ENCODE assay signal across 8 mouse cellular contexts in the genomic region with DNA sequence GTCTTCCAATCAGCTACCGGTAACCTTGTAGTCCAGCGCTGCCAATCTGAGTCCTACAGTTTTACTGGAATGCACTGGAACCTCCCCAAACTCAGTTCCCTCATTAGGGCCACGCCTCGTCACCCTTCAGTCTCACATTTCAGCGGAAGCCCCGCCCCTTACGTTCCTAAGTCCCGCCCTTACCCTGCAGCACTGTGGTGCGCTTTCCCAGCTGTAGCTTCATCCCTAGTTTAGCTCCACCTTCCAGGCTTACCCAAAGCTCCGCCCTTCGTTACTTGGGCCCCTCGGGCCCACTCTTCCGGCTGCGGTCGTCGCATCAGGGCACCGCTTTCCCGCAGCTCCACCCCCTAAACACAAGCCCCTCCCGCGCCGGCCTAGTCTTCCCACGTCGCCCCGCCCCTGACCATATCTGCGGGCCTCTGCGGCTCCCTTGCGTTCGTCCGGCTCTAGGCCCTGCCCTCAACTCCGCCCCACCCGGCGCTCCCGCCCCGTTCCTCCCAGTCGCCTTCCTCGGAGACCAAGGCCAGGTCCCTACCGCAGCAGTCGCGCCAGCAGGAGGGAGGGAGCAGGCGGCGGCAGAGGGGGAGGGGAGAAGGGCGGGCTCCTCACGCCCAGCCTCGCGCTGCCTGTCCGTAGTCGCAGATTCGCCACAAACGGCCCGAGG. TPM values are rescaled to one million over a fixed set of nuclear protein-coding genes. Genes with fewer than 3 reads are reported as not detected.
DNase-seq lines count a peak whose midpoint lies in the region; ATAC-seq lines count a peak whose summit lies in the region.

No protein-coding gene starts in this region.

- ATAC-seq in megakaryocyte progenitor cell, adult 5-6 weeks (replicated peaks; ENCODE audit: poor library complexity), result peak; percentile 76

- DNase-seq in adipocyte (ENCODE audit: low spot score), result peak; percentile 100
- DNase-seq in embryo, embryonic 10 days (ENCODE audit: low spot score), result peak; percentile 99
- peak; percentile 98 for DNase-seq in gastrocnemius, postnatal 10 days
- DNase-seq in induced T-regulatory cell, adult 2 months (ENCODE audit: low read depth), result peak; percentile 100
- peak; percentile 99 for DNase-seq in left cerebral cortex, adult 9 months (ENCODE audit: low spot score in 2 of 2)
- peak; percentile 99 for DNase-seq in right cerebral cortex, postnatal 14 days
- peak; percentile 99 to 100 for DNase-seq in urinary bladder, postnatal 36 days (ENCODE audit: low spot score in 2 of 2)

RNA-seq across cellular contexts. Expression of a gene that starts 0.5 kb away (rescaled TPM):
- total RNA-seq in gastrocnemius, postnatal 10 days (2021), result 10 to 100 TPM; 13.7 to 18.2 TPM
- total RNA-seq in megakaryocyte progenitor cell, adult 5-6 weeks (2015), result 33.9 and 34.7 TPM in 2 replicates
- 36.6 and 39.0 TPM in 2 replicates for total RNA-seq in megakaryocyte progenitor cell, adult 5-6 weeks (2017)

RNA-seq across cellular contexts. Expression of a gene that starts 20.3 kb away (rescaled TPM):
- 1 to 10 TPM; 8.1 to 8.2 TPM for total RNA-seq in gastrocnemius, postnatal 10 days (2021)
- 12.7 and 13.4 TPM in 2 replicates for total RNA-seq in megakaryocyte progenitor cell, adult 5-6 weeks (2015)
- total RNA-seq in megakaryocyte progenitor cell, adult 5-6 weeks (2017), result 4.1 and 9.7 TPM in 2 replicates

RNA-seq across cellular contexts. Expression of a gene that starts 24.3 kb away (rescaled TPM):
- under 1 TPM in 1 of 2 experiments, not detected in 1; 0.23 TPM for total RNA-seq in gastrocnemius, postnatal 10 days (2021)
- total RNA-seq in megakaryocyte progenitor cell, adult 5-6 weeks (2015), result 0.49 TPM in 1 of 2 replicates, not detected in the other
- total RNA-seq in megakaryocyte progenitor cell, adult 5-6 weeks (2017), result not detected in 2 replicates

RNA-seq across cellular contexts. Expression of a gene that starts 37.3 kb away (rescaled TPM):
- total RNA-seq in gastrocnemius, postnatal 10 days (2021), result 10 to 100 TPM; 35.9 to 44.2 TPM
- total RNA-seq in megakaryocyte progenitor cell, adult 5-6 weeks (2015), result 10.2 and 15.2 TPM in 2 replicates
- total RNA-seq in megakaryocyte progenitor cell, adult 5-6 weeks (2017), result 16.6 and 24.3 TPM in 2 replicates

Comparison
In these comparisons a context has a peak if more than half of its experiments do, and no peak if none do; other contexts are left out.
1. Peak in every context shown above with its lines: DNase-seq and ATAC-seq.